Mouse (Mus musculus) small intestine, adult 2 months (tissue): ENCODE measurements at regions not wholly inside any gene's neighbourhood (a gene's known extent, or its start where the extent isn't known, plus 50 kb on each side); places are given as distances from the start of the nearest gene placed in this dataset.

ENCODE experiments used
- CTCF ChIP-seq: fragments of 200-500 bp; IDR thresholded peaks from 2 replicates; pipeline ENCODE4 v1.5.1; 2012; ENCODE audit warnings: low read depth, mild to moderate bottlenecking, control low read depth, inconsistent platforms, low read length, moderate library complexity, mixed read lengths; ENCODE audit not compliant: insufficient replicate concordance, insufficient read length; ENCODE audit errors: extremely low read depth
- POLR2A ChIP-seq: fragments of 200-500 bp; IDR thresholded peaks from 2 replicates; pipeline ENCODE4 v1.6.1; 2012; ENCODE audit warnings: low read depth, mild to moderate bottlenecking, control low read depth, inconsistent platforms, low read length, moderate library complexity

GRCm38 (mm10) chr9:61756801-61757342, 157.5 kb downstream of the Rplp1 start:
- no peak for TF ChIP-seq CTCF
- TF ChIP-seq POLR2A = no peak
